Mouse (Mus musculus) heart, embryonic 16.5 days (tissue): ENCODE data around the gene Gpr37. TPM values are rescaled to one million over a fixed set of nuclear protein-coding genes. Genes with fewer than 3 reads are reported as not detected.

Experiments used
- ATAC-seq: fragments of 200-750 bp; cut with Nextera tagmentation; replicated peaks from 2 replicates; pipeline ENCODE4 v1.8.0; 2017; ENCODE audit warnings: moderate number of reproducible peaks; ENCODE audit not compliant: insufficient read depth, low FRiP score; ENCODE audit errors: extremely low read depth
- H3K27ac ChIP-seq: fragments of 300-500 bp; sonication (generic); 2 replicates; pipeline ENCODE4 v1.5.1; 2014; ENCODE audit warnings: mild to moderate bottlenecking, low read length, control low read depth, moderate library complexity
- H3K27me3 ChIP-seq: fragments of 300-500 bp; sonication (generic); 2 replicates; pipeline ENCODE4 v1.6.1; 2014; ENCODE audit warnings: low read length, mixed read lengths; ENCODE audit not compliant: control insufficient read depth, insufficient read depth
- H3K36me3 ChIP-seq: fragments of 300-500 bp; sonication (generic); 2 replicates; pipeline ENCODE4 v1.6.1; 2014; ENCODE audit not compliant: control insufficient read depth, insufficient read depth
- H3K4me1 ChIP-seq: fragments of 300-500 bp; sonication (generic); 2 replicates; pipeline ENCODE4 v1.6.1; 2014; ENCODE audit warnings: low read length, mixed read lengths; ENCODE audit not compliant: control insufficient read depth, insufficient read depth
- H3K4me2 ChIP-seq: fragments of 300-500 bp; sonication (generic); 2 replicates; pipeline ENCODE4 v1.6.1; 2014; ENCODE audit warnings: low read depth, mild to moderate bottlenecking, control low read depth, low read length
- H3K4me3 ChIP-seq: fragments of 300-500 bp; sonication (generic); 2 replicates; pipeline ENCODE4 v1.5.1; 2014; ENCODE audit warnings: mild to moderate bottlenecking, control low read depth, low read length
- H3K9ac ChIP-seq: fragments of 300-500 bp; sonication (generic); 2 replicates; pipeline ENCODE4 v1.6.1; 2014; ENCODE audit warnings: low read length, control low read depth
- H3K9me3 ChIP-seq: fragments of 300-500 bp; sonication (generic); replicated peaks from 2 replicates; pipeline ENCODE4 v1.6.1; 2016; ENCODE audit warnings: low read length; ENCODE audit not compliant: control insufficient read depth
- WGBS: fragments of 180-500 bp; shearing (Covaris S2); extraction: QIAGEN DNeasy Blood & Tissue Kit; methylation state at CpG from one replicate; pipeline ENCODE4 v1.1.7; 2014; 5-methylcytosine and 5-hydroxymethylcytosine counted together
- polyA plus RNA-seq: library from polyadenylated mRNA; unstranded; fragments of >200 nt; fragmentation: Nextera tagmentation; extraction: Ambion mirVana; gene quantifications from 2 replicates; pipeline ENCODE4 v1.2.1, GENCODE M21; 2015

Gene Gpr37
- 1.5 and 1.7 TPM in 2 replicates for polyA plus RNA-seq

- H3K4me2 ChIP-seq: peak within 1 kb of the TSS; percentile 95
- H3K9ac ChIP-seq: peak within 1 kb of the TSS; percentile 75
- H3K27me3 ChIP-seq: peaks cover 3% of the 10 kb centered on the region; the same call in 1 of the 2 replicates
- H3K4me3 ChIP-seq: peak within 1 kb of the TSS; percentile 75
- ATAC-seq: no peak
- H3K36me3 ChIP-seq: no peaks in the 10 kb centered on the region
- peaks cover 7% of the 10 kb centered on the region; the same call in 1 of the 2 replicates for H3K4me1 ChIP-seq
- 33% methylated on average over 7 of the region's 7 CpGs for WGBS
- peak within 1 kb of the TSS; percentile 62 for H3K27ac ChIP-seq
- H3K9me3 ChIP-seq: no peaks in the 10 kb centered on the region
These were observed at the start of gene Gpr37 for GRCm38 (mm10) chr6:25690629-25691028. Gene Gpr37, minus strand, starts transcription at chr6:25690729.

GRCm38 (mm10) chr6:25736533-25736932, 46.0 kb upstream of the Gpr37 start:
- H3K4me1 ChIP-seq: no peaks in the 10 kb centered on the region
- no peaks in the 10 kb centered on the region for H3K27me3 ChIP-seq
- no peak overlapping the region for H3K4me2 ChIP-seq
- H3K4me3 ChIP-seq: no peak overlapping the region
- no peaks in the 10 kb centered on the region for H3K36me3 ChIP-seq
- no peak for ATAC-seq
- H3K9me3 ChIP-seq: no peaks in the 10 kb centered on the region
- no peak overlapping the region for H3K9ac ChIP-seq
- no peak overlapping the region for H3K27ac ChIP-seq

GRCm38 (mm10) chr6:25726560-25726959, 36.0 kb upstream of the Gpr37 start:
- H3K4me1 ChIP-seq: no peaks in the 10 kb centered on the region
- H3K4me3 ChIP-seq: no peak overlapping the region
- no peak overlapping the region for H3K4me2 ChIP-seq
- H3K27ac ChIP-seq: no peak overlapping the region
- no peaks in the 10 kb centered on the region for H3K9me3 ChIP-seq
- no peak overlapping the region for H3K9ac ChIP-seq
- no peaks in the 10 kb centered on the region for H3K27me3 ChIP-seq
- H3K36me3 ChIP-seq: no peaks in the 10 kb centered on the region
- ATAC-seq: no peak
- 60% methylated on average over 1 of the region's 1 CpGs for WGBS

- no peaks in the 10 kb centered on the region for H3K9me3 ChIP-seq
These were observed 20.1 kb upstream of the Gpr37 start for GRCm38 (mm10) chr6:25710601-25711000.

GRCm38 (mm10) chr6:25709250-25709895, 18.8 kb upstream of the Gpr37 start:
- no peak overlapping the region for H3K4me3 ChIP-seq
- H3K4me2 ChIP-seq: no peak overlapping the region
- no peaks in the 10 kb centered on the region for H3K27me3 ChIP-seq
- no peaks in the 10 kb centered on the region for H3K4me1 ChIP-seq
- ATAC-seq: peak; percentile 37; the same call in 1 of the 2 replicates
- no peaks in the 10 kb centered on the region for H3K9me3 ChIP-seq
- H3K36me3 ChIP-seq: no peaks in the 10 kb centered on the region
- 38% methylated on average over 6 of the region's 6 CpGs for WGBS
- no peak overlapping the region for H3K9ac ChIP-seq
- H3K27ac ChIP-seq: no peak overlapping the region

More at GRCm38 (mm10) chr6:25710601-25711000, 20.1 kb upstream of the Gpr37 start:
- no peaks in the 10 kb centered on the region for H3K4me1 ChIP-seq
- no peaks in the 10 kb centered on the region for H3K27me3 ChIP-seq
- H3K9ac ChIP-seq: no peak overlapping the region
- H3K27ac ChIP-seq: no peak overlapping the region
- H3K36me3 ChIP-seq: no peaks in the 10 kb centered on the region
- ATAC-seq: no peak
- no peak overlapping the region for H3K4me3 ChIP-seq
- no peak overlapping the region for H3K4me2 ChIP-seq
- 18% methylated on average over 2 of the region's 2 CpGs for WGBS

DNA sequence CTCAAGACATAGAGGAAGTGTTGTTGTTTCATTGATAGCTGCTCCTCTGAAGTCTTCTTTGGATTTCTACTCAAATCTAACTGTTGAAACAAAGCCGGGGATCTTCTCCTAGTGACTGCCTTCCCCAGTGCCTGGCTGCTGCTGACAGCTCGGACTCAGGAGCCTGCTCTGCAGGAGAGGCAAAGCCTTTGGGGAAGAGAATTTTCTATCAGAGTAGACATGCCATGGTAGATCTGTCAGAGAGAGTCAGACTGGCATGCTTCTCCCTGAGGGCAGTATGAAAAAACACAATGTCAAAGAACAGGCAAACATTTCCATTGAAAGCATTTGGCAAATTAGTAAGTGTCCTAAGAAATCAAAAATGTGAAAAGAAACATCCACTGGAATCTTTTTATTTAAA, 9.4 kb upstream of the Gpr37 start:
- Histone ChIP-seq H3K27ac (no peak overlapping the region), H3K4me1 (no peaks in the 10 kb centered on the region), H3K9ac (no peak overlapping the region), H3K4me3 (no peak overlapping the region), H3K9me3 (no peaks in the 10 kb centered on the region), H3K27me3 (no peaks in the 10 kb centered on the region), H3K36me3 (no peaks in the 10 kb centered on the region), H3K4me2 (no peak overlapping the region)
- 23% methylated on average over 2 of the region's 2 CpGs for WGBS
- no peak for ATAC-seq

GRCm38 (mm10) chr6:25690284-25690605, 284 bp downstream of the Gpr37 start:
- Histone ChIP-seq H3K36me3 (no peaks in the 10 kb centered on the region), H3K9me3 (no peaks in the 10 kb centered on the region), H3K27me3 (peaks cover 3% of the 10 kb centered on the region; the same call in 1 of the 2 replicates), H3K27ac (peak overlapping the region; percentile 62), H3K4me3 (peak overlapping the region; percentile 75), H3K4me1 (peaks cover 7% of the 10 kb centered on the region; the same call in 1 of the 2 replicates), H3K4me2 (peak overlapping the region; percentile 95), H3K9ac (peak overlapping the region; percentile 75)
- ATAC-seq: peak; percentile 20; the same call in 1 of the 2 replicates
- WGBS: under 1% methylated on average over 5 of the region's 5 CpGs

- peaks cover 3% of the 10 kb centered on the region; the same call in 1 of the 2 replicates for H3K27me3 ChIP-seq
- H3K9ac ChIP-seq: peak overlapping the region; percentile 75
- H3K4me1 ChIP-seq: peaks cover 7% of the 10 kb centered on the region; the same call in 1 of the 2 replicates
- no peaks in the 10 kb centered on the region for H3K9me3 ChIP-seq
- ATAC-seq: peak; percentile 78
- WGBS: 1% methylated on average over 43 of the region's 43 CpGs
- peak overlapping the region; percentile 95 for H3K4me2 ChIP-seq
- peak overlapping the region; percentile 62 for H3K27ac ChIP-seq
- no peaks in the 10 kb centered on the region for H3K36me3 ChIP-seq
- peak overlapping the region; percentile 75 for H3K4me3 ChIP-seq
These were observed 827 bp downstream of the Gpr37 start for GRCm38 (mm10) chr6:25689520-25690283.

DNA sequence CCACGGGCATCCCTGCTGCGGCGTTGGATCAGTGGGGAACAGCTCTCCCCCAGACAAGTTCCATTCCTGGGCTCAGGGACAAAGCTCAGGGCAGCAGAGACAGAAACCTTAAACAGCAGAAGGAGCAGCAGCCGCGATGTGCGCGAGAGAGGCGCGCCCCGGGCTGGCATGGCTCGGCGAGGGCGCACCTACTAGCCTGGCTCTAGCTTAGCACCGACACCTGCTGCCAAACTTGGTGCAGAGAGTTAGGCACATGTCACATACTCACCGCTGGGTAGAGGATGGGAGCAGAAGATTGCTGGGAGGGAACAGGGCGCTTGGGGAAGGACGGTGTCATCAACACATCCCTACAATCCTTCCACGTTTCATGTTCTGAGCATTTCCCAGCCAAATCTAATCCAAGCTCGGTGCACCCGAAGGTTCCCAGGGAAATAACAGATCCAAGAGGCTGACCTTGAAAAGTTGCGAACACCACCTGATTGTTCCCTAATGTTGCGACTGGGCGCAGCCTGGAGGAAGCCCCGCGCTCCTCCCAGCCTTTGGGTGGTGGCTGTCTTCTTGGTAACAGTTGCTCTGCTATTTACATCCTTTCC, 1.5 kb downstream of the Gpr37 start:
- 2% methylated on average over 25 of the region's 25 CpGs for WGBS
- Histone ChIP-seq H3K36me3 (no peaks in the 10 kb centered on the region), H3K4me1 (peaks cover 7% of the 10 kb centered on the region; the same call in 1 of the 2 replicates), H3K4me3 (peak overlapping the region; percentile 75), H3K27ac (no peak overlapping the region), H3K4me2 (peak overlapping the region; percentile 95), H3K27me3 (peaks cover 3% of the 10 kb centered on the region; the same call in 1 of the 2 replicates), H3K9ac (peak overlapping the region; percentile 75), H3K9me3 (no peaks in the 10 kb centered on the region)
- no peak for ATAC-seq
